Mouse (Mus musculus) kidney, adult 11 months (tissue): Measurements from ENCODE around the gene Mapk12.
A peak's percentile ranks its signal among the peaks of the same experiment; 100 is the strongest.

Experiments
- DNase-seq: peaks from one replicate; pipeline ENCODE4 v3.0.0; 2022

The Mapk12 gene

GRCm38 (mm10) chr15:89089248-89090051 is 51.1 kb downstream of the Mapk12 start:
- DNase-seq = peak; percentile 41

DNA sequence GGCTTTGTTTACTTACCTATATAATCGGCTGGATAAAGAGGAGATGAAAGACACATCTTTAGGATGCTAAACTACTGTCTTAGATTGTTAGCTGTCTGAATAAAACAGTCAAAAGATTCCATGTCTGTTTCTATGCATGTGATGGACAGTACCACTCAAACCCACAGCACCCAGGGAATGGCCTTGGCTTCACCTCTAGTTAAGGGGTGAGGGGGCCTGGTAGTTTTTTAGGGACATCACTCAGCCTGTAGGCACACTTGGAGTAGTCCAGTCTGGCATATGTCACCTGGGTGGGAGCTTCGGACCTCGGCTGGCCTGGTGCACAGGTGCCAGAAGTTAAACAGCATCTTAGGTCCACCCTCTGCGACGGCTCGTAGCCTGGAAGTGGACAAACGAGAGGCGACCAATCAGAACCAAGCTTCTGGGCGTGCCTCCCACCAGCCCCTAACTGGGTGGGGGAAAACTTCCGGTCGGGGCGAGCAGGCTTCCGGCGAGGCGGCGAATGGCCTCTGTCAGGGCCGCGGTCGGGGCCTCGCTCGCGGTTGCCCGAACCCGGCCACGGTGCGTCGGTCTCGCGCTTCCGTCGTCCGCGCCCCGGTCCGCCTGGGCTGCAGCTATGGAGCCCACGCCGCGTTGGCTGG is 51.8 kb downstream of the Mapk12 start, which contains the start of gene Selenoo:
Gene Selenoo, plus strand, starts transcription at position 478 of the 641 bp plus-strand sequence.
- DNase-seq = peak; percentile 92

DNA sequence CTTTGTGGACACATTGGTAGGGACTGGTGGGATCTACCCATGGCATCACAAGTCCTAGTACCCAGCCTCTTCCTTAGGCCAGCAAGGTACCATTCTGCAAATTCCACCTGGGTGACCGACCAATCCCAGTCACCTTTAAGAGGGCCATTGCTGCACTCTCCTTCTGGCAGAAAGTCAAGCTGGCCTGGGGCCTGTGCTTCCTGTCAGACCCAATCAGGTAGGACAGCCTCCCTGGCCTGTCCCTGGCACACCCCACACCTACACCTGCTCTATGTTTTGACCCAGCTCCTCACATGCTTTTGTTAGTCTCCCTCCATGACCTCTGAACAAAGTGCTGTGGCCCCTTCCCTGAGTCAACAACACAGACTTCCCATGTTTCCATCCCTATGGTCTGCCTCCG is 55.7 kb downstream of the Mapk12 start:
- no peak for DNase-seq

GRCm38 (mm10) chr15:89083906-89084305 is 56.6 kb downstream of the Mapk12 start:
- DNase-seq = no peak
